Mouse (Mus musculus) c-Kit-positive CD71-positive TER-119-positive erythroid progenitor cells, embryonic 14.5 days (primary cell): ENCODE measurements around the gene Chst11.

Experiments
- DNase-seq: peaks from one replicate; pipeline ENCODE4 v3.0.0-alpha.2; 2013; ENCODE audit warnings: low spot score

The Chst11 gene

DNA sequence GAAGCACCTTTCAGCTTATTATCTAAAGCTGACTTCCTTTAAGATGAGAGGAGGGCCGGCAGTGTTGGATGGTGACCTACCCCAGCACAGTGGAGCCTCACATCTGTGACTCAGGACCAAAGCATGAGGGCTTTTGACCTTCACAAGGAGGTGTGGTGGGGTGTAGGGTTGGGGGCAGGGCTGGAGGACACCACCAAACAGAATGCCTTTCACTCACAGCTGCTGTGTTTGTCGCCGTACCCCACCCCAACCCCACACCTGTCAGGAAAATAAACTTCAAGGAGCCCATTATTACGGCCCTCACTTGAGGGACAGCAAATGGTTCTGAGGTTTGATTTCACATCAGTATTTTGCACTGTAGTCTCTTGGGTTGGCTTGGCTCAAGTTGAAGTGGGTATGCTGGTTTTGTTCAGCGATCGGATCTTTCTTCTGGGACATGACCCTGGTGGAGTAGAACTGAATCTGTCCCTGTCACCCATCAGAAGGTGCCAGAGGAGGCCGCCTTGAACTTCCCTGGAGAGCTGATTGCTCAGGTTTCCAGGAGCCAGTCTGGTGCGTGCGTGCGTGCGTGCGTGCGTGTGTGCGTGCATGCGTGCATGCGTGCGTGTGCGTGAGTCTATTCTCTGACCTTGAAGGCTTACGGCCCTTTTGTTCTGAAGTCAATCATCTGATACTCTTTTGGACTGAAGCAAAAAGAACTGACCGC, 51.2 kb downstream of the Chst11 start:
- DNase-seq, result no peak

DNA sequence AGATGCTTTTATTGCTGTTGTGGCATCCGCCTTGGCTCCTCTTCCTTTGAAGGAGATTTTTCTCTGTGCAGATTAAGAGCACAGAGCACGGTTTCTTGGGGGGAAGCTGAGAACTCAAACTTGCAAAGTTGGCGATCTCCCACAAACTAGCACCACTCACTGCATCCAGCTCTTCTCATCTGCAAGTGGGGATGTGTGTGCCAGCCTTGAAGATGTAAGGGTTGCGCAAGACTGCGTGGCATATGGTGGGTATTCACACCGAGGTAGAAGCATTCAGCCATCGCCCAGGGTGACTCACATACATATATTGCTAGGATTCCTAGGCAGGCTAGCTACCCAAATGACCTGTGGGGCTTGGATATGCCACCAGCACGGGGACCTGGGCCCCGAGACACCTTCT, 52.9 kb downstream of the Chst11 start:
- no peak for DNase-seq

DNA sequence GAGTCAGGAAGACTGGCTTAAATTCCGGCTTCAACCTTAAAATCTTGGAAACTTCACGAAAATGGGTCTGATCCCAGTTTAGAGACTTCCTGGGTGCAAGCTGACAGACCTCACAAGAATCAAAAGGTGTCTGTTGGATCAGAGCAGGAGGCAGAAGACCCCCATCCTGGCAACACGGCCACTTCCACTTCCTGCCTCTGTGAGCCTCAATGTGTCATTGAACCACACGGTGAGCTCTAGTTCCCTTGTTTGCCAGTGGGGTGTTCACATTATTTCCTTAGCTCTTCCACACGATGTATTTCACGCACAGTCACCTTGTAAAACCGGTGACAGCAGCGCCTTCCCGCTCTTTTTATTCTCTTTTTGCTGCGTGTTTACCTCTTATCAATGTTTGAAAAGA, 54.1 kb downstream of the Chst11 start:
- no peak for DNase-seq

DNA sequence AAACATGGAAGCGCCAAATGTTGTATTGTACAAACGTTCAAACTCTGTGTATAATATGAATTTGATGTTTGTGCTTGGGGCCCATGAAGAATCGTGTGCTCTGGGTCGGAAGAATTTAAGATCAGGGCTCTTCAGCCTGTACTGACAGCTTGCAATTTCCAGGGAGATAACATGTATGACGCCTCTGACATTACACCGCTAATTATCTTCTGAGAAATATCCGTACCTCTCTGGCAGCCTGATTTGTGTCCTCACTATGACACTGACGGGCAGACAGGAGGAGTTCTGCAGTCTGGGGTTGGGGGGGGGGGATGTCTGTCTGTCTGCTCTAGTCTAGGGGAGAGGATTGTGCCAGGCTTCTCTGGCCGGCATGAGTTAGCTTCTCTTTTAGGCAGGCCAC, 56.6 kb downstream of the Chst11 start:
- no peak for DNase-seq

DNA sequence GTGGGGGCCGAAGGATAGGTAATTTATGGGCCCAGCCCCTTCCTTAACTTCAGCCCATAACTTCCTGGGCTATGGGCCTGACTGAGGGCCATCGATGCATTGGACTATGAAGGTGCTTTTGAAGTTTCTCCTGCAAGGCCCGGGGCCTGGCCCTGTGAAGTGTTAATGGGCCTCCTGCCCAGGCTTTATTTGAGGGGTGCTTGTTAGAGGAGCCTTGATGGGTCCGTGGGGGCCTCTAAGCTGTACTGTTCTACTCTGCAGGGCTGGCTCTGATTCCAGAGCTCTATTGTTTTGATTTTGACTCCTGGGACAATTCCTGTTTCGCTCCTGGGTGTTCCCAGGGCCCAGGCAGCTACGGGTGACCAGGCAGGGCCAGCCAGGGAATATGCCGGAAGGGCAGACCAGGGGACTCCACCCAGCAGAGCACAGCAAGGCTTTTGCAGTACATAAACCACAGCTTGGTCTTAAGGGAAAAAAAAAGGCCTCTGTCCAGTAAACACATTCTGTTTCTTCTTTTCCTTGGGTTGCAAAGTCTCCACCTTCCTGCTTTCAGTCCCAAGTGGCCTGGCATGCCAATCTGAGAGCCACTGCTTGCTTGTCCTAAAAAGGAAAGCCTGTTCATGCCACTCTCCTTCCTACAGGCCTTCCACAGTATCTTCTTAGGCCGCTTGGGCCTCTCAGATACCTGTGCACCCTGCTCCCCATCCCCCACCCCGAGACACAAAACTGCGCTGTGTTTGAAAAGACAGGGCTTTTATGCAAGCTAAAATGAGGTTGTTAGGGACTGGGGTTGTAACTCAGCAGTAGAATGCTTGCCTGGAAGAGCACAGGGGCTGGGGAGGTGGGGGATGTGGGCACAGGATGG, 57.5 kb downstream of the Chst11 start:
- no peak for DNase-seq

DNA sequence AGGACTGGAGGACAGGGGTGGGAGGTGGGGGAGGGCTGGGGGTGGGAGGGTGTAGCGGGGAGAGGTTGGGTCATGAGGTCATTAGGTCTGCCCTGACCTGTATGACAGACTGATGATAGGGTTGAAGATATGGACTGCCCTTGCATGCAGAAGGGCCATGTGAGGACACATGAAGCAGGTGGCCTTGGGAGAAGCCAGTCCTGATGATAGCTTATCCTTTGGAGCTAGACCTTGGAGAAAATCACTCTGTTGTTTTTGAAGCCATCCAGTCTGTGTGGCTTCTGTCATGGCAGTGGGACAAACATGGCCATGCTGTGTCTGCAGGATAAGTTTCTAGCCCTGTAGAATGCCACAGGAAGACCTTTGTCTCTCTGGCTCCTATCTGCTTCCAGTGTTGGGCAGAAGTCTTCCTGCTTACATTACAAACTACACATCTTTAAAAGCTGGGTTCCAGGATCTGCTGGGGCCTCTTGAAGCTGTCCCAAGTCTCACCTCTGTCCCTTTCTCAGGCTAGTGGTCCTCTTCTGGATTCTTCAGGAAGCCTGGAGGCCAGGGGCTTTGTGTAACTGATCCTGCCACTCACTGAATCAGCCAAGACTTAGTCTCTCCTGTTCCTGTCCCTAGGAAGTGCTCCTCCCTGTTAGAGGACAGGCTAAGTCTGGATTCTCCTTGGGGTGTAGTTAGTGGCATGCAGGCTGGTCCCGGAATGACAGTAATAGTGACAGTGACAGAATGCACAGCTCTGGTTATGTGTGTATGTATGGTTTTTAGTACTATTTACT, 58.4 kb downstream of the Chst11 start:
- DNase-seq, result no peak

DNA sequence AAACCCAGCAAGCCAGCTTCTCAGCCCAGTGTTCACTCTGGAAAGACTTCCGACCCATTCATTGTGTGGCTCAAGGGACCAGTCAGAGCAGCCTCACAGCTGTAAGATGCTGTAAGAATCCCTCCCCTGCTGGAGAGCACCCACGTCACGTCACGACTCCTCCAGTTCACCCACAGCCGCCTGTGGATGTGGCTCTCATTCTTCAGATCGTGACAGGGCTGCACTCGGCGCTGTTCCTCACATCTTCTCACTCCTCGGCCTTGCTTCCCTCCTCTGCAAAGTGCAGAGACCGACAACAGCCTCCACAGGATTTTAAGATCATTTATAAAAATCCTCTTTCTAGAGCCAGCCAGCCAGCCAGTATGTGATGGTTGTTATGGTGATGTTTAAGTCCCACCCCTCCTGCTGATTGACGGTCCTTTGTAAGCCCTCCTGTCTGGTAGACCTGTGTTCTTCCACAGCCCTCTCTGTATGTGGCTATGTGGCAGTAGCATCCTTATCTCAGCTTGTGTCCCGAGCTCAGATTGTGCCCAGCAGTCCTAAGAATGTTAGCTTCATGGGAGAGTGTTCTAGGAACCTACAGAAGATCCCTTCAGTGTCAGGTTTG, 64.0 kb downstream of the Chst11 start:
- DNase-seq, result no peak

DNA sequence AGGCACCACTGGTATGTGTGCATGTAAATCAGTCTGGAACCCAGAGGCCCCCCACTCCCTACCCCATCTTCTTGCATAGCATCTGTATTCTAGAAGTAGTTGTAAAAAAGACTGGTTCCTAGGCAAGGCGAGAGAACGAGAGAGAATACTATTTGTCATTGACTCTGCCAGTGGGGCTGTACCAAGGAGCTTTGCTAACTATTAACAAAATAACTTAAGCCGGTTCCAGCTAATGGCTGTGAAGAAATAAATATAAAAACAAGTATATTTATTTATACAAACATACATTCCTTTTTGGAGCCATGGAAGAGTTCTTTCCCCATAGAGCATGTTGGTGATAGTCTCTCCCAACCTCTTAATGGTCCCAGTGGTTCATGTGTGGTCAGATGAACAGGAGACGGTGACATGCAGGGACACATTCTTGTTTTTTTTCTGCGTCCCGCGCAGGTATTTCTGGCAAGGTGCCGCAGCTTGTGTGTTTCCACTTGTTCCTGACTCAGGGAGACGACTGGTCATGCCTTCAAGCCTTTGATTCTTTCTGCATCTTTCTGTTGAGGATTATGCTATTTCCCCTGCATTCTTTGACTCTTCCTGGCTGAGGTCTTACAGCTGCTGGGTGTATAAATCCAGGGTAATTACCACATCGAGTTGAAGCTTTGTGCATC, 68.7 kb downstream of the Chst11 start:
- DNase-seq, result no peak

DNA sequence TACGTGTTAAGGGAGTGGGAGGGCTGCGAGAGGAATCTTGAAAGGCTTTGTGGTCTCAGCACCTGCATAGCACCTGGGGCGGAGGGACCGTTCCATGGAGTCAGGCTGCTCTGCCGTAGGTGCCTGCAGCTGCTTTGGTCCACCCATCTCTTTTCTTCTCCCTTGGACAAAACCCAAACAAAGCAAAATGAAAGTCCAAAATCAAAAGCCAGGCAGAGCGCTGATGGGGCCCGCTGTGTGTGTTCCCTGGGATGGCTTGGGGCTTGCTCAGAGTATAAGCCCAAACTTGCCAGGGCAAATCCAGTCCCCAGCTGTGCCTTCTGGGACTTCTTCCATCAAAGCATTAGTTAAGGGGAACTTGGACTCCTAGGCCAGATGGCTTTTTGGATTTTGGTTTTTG, 71.0 kb downstream of the Chst11 start:
- DNase-seq, result no peak

DNA sequence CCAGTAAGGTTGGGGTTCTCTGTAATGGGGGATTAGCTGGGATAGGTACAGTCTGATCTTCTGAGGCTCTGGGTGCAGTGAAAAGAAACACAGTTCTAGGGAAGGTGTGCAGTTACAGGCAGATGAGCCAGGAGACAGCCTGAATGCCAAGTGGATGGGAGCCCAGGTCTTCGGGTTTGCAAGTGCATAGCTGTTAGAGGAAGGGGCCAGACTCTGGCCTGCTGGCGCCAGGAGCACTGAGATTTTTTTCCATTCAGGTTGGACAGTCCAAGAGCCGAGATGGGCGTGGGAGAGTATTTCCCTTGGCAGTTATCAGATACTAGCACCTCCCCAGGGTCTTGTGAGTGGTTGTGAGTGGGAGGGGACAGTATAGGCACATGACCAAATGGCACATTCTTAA, 71.6 kb downstream of the Chst11 start:
- no peak for DNase-seq

DNA sequence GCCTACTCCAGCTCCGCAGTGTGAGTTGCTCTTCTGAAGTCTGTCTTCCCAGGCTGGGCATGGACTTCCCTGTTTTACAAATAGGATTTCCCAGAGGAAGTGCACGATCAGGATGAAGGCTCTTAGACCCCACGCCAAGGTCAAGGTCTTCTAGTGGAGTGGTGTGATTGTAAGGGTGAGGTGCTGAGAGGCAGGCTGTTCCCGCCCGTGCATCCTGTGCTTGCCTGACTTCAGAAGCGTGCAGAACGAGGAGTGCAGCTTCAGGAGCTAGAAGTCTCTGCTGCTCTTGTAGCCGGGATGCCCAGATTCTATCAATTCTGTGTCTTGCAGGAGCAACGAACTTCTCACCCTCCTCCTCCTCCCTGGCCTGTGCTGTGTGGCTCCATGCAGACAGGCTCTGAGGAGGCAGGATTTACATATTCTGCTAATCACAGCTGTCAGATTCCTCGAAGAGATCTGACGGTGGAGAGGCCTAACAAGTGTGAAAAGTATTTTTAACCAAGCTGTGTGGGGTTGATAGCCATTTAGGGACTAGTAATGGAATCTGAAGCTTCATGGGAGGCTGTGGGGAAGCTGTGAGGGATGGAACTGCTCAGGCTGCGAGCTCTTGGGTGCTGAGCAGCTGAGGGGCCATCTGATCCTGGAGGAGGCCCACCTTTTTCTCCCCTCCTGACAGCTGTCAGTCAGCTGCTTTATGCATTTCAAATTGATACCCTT, 74.9 kb downstream of the Chst11 start:
- no peak for DNase-seq

DNA sequence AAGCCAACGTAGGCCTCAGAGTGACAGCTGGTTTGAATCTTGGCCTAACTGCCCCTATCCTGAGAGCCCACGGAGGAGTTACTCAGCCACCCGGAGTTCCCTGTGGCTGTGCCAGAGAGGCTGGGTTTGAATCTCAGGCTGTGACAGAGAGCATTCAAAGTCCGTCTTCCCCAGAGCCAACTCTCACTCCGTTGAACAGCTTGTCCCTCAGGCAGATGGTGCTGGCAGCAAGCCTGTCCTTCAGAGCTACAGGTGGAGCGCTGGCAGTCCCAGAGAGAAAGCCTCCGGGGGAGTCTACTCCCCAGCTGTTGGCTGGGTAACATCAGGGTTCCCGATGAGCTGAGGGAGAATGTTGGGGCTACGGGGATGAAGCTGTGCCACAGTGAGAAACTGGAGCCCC, 77.0 kb downstream of the Chst11 start:
- no peak for DNase-seq

DNA sequence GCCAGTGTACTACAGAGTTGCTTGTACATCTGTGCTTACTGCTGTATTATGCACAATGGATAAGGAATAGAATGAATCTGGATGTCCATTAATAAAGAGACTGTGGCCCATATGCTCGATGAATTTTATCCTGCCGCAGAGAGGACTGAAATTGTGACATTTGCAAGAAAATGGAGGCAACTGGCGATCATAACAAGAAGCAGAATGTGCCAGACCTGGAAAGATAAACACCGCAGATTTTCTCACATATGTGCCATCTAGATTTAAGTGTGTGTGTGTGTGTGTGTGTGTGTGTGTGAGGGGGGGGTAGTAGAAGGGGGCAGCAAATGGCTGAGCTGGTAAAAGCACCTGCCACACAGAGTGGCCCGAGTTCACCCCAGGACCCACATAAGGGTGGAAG, 79.5 kb downstream of the Chst11 start:
- DNase-seq, result no peak

DNA sequence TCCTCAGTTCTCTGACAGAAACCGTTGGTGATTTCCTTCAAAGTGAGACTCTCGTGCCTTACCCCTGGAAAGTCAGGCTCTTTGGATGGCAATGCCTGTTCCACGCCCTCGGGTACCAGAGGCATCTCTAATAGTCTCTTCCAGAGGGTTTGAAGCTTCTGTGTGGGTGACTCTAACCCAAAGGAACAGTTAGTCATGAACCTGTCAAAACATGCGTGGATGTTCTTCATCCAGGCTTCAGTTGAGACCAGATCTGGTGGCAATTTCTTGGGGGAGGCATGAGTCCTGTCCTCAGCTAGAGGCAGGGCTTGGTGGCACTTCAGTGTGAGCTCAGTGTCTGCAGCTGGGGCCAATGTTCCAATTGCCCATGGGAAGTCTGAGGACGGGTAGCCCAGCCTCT, 80.9 kb downstream of the Chst11 start:
- DNase-seq, result no peak

DNA sequence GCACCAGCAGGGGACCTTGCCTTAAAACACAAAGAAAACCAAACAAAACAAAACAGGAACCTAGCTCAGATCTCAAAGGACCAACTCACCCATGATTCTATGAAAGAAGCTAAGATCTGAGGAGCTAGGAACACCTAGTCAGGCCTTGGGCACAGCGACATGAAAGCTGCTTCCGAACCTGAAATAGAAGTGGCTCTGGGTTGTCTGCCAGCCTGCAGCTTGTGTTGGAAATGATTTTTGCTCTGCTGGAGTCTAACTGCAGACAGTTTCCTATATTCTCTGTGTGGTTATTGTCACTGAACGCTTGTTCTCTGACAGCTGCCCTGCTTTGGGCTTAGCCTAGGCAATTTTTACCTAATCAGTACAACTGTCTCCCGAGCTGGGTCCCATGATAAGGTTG, 82.0 kb downstream of the Chst11 start:
- no peak for DNase-seq

DNA sequence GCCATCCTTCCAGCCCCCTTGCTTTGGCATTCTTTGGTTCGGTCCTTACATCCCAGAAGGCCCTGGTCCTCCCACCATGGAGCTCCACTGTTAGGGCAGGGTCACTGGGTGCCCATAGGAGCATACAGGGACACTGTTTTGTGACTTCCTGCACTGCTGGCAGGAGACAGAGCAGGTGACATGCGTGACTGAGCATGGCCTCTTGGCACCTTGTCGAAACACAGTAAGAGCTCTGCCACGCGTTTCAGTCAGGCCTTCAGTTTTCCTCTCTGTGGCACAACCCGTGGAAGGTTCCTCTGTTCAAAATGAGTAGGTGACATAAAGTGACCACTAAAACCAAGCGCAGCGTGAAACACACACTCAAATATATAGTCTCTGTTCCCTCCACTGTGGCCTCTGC, 83.2 kb downstream of the Chst11 start:
- no peak for DNase-seq

DNA sequence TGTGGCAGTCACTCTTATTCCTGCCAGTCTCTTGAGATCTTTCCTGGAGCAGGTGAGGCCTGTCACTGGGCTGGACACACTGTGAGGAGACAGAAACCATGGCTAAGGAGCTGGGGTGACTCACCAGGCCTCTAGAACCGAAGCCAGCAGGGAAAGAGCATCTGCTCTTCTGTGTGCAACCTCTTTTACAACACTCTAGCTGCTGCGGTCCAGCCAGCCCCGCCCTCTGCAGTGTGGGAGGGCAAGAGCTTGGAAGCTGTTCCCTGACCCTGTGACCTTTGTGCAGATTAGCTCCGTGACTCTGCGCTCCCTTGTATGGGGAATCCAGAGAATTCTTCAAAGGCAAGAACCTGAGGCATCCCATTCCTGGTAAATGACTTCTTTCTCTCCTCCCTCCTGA, 84.5 kb downstream of the Chst11 start:
- no peak for DNase-seq

DNA sequence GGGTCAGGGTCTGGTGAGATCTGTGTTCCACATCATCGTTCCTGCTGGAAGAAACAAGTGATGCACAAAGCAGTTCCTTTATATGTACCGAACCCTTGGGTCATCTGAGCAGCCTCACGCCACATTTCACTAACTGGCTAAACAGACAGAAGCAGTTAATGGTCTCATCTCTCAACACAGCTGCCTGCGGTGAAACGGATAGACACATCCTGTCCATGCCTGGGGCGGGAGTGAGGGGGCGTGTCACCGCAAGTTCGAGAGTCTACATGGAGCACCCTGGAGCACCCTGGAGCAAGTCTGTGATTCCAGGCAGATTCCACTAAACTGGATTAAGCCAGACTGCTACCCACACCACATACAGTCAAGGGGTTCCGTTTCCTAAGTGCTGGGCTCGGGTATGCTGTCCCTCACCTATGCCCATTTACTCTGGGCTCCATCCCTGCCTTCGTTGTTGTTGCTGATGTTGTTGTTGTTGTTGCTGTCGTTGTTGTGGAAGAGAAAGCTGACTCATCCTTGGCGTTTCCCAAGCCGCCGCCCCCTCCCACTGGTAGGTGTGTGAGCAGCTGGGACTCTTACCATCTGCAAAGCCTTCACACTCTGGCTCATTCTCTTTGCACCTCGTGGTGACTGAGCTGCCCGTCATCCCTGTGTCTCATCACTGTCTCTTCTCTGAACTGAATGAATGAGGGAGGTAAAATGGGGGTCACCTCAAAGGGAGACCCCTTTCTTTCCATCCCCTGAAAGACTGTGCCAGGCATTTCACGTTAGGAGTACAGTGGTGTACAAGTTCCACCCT, 86.7 kb downstream of the Chst11 start:
- no peak for DNase-seq

DNA sequence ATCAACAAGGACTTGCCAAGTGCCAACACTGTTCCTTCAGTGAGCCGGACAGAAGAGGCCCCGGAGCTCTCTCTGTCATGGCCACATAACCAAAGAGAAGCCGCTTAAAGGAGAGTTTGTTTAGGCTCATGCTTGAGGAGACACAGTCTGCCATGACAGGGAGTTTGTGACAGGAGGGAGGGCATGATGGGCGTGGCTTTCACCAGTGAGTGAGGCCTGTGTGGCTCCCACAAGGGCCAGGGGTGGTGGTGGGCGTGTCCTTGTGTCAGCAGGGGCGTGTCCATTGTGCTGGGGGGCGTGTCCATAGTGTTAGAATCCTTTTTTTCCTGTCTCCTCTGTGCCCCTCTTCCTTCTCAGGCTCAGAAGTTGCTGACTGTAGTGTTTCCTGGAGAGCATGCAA, 87.8 kb downstream of the Chst11 start:
- DNase-seq, result peak; percentile 62

DNA sequence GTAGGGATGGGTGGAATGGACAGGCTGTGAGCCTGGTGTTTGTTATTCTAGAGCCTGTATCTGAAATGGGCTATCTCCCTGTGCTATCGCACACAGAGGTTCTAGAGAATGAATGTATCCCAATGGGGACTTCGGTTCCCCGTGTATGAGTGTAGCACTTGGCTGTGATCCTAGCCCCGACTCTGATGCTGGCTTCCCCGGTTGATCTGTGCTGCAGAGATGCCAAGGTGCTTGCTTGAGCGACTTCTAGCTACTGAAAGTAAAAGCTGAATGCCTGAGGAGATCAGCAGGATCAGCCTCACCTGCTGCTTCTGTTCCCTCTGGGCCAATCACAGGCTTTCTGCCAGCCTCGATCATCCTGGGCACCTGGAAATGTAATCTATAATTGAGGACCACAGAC, 91.5 kb downstream of the Chst11 start:
- no peak for DNase-seq
